Mouse (Mus musculus): ENCODE data around the gene Gab1.

Gab1 gene

DNA sequence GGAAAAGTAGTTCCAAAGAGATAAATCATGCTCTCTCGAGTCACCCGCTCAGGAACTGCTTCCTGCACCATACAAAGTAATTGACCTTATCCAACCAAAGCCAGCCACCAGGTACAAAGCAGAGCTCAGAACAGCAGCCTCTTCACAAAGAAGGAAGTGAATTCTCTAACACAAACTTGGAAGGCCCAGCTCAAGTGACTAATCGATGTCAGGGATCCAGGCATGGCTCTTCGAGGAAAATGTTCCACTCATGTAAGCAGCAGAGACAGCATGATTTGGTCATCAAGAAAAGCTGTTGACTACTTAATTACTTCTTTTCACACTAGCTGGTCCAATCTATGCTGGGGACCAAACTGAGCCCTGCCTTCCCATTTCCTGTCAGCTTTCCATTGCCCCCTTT, 69.4 kb downstream of the Gab1 start:
- DNase-seq (ENCODE audit: low read depth, low spot score): no peak

DNA sequence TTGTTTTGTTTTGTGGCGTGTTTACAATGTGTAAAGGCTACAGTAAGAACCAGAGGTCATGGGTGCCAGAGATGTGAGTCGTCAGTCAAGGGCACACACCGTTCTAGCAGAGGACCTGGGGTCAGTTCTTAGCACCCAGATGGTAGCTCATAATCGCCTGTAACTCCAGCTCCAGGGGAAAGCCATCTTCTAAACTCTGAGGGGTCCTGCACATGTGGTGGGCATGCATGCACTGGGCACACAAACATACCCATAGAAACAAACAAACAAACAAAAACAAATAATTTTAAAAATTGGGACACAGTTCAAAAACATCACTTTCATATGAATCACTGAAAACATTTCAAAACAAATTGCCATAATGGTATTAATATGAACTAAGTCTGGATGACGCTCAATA, 69.9 kb downstream of the Gab1 start:
- DNase-seq (ENCODE audit: low read depth, low spot score): no peak

DNA sequence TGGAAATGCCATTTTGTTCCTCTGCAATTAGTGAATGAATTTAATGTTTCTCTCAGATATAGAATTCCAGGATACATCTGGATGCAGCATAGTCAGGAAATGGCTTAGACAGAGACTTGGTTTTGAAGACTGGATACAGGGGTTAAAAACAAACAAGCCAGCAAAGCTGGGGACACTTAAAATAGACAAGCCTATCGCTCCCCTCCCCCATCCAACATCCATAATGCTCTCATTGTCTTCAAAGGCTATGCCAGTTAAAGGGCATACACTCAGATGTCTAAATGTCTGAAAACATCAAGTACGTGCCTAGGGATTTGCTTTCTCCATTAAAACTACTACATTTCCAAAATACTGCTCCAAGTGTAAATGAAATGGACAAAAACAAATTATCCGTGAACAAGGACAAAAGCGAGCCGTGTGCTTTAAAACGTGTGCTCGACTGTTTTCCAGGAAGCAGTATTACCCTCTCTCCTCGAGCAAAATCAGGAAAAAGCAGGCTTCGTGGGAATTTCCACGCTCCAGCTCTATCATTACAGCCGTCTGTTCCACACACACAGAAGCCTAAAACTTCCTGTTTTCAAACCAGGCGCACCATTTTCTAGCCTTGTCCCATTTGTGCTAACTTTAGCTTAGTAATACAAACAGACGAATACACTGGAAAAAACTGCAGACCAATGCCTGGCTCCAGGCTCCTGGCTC, 72.4 kb downstream of the Gab1 start:
- no peak for DNase-seq (ENCODE audit: low read depth, low spot score)

DNA sequence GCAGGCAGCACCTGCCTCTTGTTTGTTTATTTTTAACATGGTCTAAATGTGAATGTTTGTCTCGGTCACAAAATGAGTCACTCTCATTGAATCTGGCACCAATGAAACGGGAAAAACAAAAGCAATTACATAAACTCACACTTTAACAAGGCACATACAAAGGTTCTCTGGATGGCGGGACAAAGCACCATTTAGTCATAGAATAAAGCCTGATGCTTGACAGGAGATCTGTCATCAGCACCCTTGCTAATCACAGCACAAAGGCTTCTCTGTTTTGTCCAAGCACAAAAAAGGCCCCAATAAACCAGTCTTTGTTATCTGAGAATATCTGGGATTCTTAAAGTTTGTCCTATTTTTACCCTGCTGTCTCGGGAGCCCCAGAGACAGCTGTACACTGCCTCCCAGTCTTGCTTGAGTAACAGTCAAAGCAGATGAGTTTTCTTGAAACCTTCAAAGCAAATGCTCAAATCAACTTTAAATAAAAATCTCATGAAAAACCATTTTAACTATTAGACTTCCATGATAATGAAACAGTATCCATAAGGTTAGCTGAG, 76.2 kb downstream of the Gab1 start:
- peak; percentile 17 for DNase-seq (ENCODE audit: low read depth, low spot score)

DNA sequence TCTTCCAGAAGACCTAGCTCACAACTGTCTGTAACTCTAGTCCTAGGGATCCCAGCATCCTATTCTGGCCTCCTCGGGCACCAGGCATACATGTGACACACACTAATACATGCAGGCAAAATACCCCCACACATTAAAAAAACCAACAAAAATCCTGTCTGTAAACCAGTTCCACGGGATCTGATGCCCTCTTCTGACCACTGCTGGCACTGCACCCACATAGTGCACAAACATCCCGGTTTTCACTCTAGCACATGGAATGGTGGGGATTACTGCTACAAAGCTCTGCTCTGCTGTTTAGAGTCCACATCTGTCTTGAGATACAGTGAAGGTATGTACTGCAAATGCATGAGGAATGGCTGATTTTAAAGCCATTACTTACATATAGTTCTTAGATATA, 81.5 kb downstream of the Gab1 start:
- DNase-seq (ENCODE audit: low read depth, low spot score): no peak

DNA sequence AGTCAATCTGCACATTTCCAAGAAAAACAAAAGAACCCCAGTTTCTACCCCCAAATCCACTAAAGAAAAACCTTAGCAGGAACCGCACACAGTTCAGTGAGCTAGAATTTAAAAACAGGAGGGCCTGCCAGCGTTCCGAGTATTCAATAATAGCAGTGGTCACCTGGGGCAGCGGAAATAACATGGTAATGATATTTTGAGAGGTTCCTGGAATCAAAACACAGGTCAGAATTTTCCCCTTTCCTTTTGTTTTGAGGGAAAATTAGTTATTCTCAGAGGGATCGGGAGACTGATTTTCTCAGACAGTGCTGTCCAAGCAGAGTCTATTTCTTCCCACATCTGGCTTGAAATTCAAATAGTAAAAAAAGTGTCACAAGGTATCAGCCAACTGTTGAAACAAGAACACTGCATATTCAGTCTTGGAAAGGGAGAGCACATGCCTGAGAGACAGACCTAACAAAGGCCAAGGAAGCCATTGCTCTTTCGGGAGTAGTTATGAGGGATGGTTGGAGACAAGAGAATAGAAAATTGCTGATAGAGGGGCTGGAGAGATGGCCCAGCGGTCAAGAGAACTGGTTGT, 82.0 kb downstream of the Gab1 start:
- no peak for DNase-seq (ENCODE audit: low read depth, low spot score)

DNA sequence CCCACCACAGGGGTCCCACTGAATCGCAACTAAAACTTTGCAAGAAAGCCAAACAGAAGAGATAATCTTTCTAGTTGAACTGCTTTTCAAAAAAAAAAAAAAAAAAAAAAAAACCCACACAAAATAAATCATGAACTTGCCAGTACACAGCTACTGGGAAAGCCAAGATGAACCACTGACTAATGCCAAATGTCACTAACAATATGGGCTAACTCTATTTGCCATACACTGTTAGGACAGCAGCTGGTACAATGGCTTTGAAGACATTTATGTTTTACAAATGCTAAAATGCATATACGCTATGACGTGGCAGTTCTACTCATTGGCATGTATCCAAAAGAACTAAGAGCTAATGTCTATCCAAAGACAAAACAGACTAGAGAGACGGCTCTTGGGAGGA, 84.2 kb downstream of the Gab1 start:
- DNase-seq (ENCODE audit: low read depth, low spot score): no peak

DNA sequence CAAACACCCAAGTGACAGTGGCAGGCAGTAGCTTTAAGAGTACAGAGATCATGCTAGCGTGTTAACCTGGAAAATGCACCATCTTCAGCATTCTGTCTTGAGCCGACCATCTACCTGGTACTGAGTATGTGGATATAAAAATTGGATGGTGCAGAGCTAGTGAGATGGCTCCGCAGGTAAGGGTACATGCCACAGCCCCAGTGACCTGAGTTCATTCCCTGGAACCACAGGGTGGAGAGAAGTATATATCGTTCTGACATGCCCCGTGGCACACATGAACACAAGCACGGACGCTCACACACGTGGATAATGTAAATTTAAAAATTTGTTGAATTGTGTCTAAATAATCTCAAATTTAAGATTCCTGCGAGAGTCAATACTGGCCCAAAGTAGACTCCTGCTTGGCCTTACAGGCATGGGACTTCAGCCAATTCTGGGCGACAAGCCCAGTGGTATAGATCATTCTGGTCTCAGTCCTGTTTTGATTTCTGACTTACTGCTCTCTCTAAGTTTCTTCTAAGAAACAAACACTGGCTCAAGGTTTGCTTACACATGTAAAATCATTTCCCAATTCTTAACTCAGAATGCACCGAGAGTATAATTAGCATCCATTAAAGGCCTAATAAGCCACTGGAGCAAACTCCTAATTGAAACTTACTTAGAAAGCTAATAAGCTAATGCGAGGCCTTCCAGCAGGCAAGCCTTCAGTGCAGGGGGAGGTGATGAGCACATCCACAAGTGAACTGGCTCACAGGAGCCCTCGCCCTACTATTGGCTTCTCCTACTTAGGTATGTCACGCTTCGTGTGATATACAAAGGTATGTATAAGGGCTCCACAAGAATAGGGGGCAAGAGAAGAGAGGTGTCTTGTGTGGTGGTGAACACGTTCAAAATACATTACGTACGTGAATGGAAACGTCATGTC, 85.5 kb downstream of the Gab1 start:
- no peak for DNase-seq (ENCODE audit: low read depth, low spot score)

DNA sequence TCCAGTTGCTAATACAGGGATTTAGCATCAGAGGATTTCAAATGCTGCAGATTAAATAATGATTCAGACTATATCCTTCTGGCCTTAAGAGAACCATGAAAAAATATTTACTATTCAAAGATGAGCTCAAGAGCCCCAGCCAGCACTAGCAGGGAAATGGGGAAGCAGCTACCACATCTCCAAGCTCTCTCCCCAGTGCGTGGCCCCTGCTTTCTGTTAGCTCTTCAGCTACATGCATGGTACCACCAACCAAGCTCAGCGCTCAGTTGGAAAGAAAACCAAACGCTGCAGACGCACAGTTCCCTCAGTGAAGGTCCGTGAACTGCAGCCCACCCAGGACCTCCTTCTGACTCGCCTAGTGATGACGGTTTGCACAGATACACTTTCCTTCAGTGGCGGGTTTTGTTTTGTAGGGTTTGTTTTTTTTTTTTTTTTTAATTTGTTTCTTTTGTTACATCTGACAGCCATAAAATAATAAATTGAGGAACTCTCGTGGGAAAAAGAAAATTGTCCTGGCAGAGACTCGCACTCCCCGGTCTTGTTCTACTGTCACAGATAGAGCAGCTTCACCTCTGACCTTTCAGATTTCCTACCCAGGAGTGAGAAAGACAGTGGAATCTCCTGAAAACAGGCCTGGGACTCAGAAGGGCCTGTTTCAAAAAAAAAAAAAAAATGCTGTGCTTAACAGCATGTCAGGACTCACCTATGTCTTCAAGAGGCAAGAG, 86.4 kb downstream of the Gab1 start:
- DNase-seq (ENCODE audit: low read depth, low spot score): no peak

DNA sequence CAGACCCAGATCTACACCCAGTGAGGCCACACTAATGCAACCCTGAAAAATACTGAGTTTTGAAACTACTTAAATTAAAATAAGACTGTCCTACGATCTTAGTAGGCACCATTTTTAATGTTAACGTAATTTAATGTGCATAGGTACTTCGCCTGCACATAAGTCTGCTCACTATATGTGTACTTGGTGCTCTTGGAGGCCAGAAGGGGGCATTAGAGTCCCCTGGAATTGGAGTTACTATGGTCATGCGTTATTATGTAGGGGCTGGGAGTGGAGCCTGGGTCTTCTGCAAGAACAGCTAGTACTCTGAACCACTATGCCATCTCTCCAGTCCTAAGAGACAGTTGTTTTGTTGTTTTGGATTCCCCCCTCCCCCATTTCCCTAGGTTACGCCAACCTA, 88.1 kb downstream of the Gab1 start:
- DNase-seq (ENCODE audit: low read depth, low spot score): no peak

DNA sequence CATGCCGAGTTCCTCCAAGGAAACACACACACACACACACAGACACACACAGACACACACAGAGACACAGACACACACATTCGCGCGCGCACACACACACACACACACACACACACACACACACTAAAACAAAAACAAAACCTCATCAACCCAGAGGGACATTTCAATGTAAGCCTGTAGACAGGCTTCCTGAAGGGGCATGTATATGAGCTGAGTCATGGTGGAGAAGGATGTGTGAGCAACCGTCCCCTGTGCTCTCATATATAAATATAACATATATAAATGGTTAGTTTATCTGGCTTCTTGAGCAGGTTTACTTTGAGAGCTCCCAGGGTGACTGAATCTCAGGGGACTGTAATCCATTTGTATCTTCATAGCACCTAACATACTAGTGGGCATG, 91.0 kb downstream of the Gab1 start:
- DNase-seq (ENCODE audit: low read depth, low spot score): no peak

DNA sequence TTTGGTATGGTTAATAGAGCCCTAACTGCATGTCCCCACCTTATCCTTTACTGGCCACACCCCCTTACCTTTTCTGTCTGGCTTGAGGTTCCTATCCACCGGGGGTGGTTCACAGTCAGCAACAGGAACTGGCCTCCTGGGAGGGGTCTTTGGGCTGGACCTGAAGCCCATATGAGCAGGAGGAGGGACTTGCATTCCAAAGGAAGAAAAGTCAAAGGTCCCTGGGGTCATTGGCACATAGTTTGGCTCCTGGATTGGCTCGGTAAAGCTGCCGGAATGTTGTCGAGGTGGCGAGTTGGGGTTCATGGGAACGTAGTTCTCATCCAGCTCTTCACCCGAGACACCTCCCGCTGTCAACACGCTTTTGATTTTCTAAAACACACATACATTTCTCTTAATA, 95.8 kb downstream of the Gab1 start:
- no peak for DNase-seq (ENCODE audit: low read depth, low spot score)

DNA sequence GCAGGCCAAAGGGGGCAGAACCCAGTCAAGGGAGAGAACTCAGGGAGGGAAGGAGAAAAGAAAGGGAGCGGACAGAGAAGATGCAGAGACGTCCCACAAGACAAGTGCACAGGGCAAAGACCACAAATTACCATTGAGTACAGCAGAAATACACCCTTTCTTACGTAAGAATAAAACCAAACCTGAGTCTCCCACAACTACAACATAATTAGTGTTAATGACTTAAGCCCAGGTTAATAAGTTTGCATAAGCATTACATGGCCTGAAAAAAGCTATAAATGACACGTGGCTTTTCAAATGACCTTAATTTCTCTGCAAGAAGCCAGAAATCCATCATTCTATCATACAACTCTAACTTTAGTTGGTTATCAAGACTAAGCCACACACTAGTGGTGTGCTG, 97.0 kb downstream of the Gab1 start:
- no peak for DNase-seq (ENCODE audit: low read depth, low spot score)

DNA sequence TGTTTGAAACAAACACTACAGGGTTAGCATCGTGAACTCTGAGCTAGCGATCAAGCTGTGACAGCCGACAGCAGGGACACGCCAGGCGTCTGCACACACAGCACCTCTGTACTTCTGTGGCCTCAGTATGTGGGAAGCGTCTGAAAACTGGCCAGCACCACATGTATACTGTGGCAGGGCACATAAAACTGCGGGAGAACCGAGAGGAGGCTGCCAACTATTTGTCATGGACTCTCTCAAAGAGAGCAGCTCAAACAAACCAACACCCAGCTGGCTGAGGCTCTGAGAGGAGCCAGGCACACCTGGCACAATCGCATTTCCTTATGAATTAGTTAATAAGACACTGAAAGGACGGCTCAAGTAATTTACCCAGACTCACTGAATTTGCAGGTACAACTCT, 99.0 kb downstream of the Gab1 start:
- DNase-seq (ENCODE audit: low read depth, low spot score): no peak

DNA sequence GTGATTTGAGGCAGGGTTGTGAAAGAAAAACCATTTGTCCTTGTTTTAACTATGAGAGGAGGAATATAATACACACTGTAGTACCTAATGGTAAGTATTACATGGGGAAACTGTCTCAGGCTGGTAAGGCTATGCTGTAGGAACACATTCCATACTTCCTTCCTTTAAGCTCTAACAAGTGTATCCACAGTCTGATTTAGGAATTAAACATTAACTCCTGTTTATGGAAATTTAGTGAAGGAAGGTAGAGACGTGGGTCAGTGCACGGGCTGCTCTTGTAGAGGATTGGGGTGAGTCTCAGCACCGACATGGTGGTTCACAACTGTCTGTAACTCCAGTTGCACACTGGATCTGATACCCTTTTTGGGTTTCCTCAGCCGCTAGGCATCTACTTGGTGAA, 100.0 kb downstream of the Gab1 start:
- DNase-seq (ENCODE audit: low read depth, low spot score): no peak

DNA sequence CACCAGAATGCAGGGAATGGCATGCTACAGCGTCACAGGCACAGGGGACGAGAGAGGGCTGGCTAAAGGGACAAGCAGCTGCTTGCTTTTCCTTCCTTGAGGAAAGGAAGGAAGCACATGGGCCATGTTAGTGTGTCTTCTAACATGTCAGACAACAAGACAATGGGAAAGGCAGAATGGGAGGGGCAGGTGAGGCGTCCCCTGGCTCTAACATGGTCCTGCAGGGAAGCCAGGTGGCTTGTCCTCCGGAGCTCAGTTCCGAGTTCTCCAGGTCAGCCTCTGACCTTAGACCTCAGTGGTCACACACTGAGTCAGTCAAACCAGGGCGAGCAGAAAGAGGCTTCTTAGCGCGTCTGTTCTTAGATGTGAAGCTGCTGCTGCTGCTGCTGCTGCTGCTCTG, 103.9 kb downstream of the Gab1 start:
- no peak for DNase-seq (ENCODE audit: low read depth, low spot score)

DNA sequence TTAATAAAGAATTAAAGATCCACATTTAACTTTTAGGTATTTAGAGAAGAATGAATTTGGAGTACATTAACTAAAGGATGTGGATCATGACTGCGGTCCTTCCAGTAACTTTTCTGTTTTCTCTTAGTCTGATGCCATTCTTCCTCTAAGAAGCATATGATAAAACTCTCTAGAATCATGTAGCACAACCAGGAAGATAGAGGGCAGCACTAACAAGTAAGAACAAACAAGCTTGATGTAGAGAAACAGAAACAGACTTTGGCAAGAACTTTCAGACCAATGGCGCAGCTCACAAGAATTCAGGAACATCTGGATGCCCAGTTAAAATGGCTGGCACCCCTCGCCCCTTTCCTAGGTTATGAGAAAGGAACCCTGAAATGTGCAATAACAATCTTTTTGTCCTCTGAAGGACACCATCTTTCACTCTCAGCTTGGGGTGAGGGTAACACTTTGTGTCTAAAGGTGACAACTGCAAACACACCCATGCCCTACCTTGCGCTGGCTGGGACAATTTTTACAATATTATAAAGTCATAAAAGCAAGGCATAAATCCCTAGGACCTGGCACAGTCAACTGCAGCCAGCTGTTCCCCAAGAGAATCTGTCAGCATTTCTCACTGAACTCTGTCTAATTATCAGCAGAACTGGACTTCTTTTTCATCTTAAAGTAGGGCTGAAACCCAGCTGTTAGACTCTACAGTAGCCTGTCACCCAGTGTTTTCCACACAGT, 107.4 kb downstream of the Gab1 start:
- no peak for DNase-seq (ENCODE audit: low read depth, low spot score)

DNA sequence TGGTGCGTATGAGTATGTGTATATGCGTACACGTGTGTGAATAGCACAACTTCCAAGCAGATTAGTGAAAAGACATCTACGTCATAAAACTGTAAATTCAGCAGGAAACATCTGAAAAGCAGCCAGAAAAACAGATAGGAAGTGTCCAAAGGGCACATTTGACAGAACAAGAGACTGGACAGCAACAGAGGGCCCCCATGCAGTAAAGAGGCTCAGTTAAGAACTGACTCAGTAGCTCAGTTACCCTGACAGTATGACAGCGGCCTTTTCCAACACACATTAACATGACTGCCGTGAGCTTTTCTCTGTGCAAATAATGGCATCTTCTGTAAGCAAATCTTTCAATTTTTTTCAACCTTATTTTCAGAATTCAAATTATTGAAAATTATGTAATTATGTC, 111.9 kb downstream of the Gab1 start:
- no peak for DNase-seq (ENCODE audit: low read depth, low spot score)

DNA sequence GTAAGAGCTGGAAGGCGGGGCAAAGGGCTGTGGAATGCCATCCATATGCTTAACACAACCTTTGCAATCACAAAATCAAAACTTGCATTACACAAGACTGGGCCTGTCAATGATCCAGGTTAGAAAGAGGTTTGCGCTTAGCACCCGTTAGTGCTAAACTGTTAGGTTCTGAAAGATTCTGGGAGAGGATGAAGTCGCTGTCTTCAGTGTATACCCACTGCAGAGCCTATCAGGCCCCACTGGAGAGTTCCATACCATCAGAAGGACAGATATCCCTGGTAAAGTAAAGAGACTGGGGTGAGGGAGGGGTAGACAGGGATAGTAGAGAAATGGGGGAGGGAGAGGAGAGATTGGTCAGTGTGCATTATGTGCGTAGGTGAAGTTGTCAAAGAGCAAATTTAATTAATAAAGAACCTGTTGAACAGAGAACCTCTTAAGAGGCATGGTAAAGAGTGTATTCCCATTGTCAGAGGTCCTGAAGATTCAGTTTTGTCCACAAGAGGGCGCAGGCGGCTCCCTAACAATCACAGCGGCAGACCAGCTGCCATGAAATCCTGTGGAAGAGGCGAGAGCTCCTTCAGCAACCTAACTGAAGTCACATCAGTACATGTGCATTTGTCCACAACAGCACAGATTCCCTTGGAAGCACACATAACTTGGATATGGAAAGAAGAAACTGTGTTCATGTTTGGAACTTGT, 127.2 kb downstream of the Gab1 start:
- peak; percentile 82 for DNase-seq (ENCODE audit: low read depth, low spot score)

DNA sequence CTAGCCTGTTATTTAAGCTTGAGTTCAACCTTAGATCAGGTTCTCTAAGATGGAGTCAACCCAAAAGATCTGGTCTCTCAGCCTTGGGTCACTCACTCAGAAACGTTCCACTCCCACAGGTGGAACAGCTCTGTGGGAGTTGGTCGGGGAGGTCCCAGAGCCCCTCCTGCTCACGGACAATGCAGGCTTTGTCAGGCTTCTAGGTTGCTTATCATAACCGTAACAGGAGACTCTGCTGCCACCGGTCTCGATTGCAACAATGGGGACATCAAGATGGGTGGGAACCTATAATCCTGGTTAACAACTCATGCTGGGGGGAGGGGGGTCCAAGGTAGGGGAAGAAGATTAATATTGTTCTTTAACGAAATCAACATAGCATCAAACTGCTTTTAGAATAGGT, 127.9 kb downstream of the Gab1 start:
- DNase-seq (ENCODE audit: low read depth, low spot score): no peak

DNA sequence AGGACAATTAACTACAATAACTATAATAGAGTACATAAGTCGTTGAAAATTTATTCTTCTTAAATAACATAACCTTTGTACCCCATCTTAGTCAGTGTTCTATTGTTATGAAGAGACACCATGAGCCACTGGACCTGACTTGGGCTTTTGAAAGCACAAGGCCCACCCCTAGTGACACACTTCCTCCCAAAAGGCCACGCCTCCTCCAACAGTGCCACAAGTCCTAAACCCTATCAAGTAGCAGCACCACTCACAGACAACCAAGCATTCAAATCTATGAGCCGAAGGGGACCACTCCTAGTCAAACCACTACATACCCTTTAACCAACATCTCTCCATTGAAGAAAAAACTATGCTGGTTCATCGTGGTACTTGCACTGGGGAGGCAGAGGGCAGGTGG, 131.2 kb downstream of the Gab1 start:
- no peak for DNase-seq (ENCODE audit: low read depth, low spot score)
